Mouse (Mus musculus) bone marrow, adult 2 months (tissue): ENCODE data around the gene Il22ra1. TPM values are rescaled to one million over a fixed set of nuclear protein-coding genes. Genes with fewer than 3 reads are reported as not detected.

Experiments used
- H3K27ac ChIP-seq: fragments of 200-500 bp; 2 replicates; pipeline ENCODE4 v1.5.1; 2012; ENCODE audit warnings: low read depth, mild to moderate bottlenecking, control low read depth, inconsistent platforms, low read length; ENCODE audit not compliant: control insufficient read depth, poor library complexity, insufficient read depth
- H3K4me1 ChIP-seq: fragments of 200-500 bp; 2 replicates; pipeline ENCODE4 v1.6.1; 2011; ENCODE audit warnings: low read length; ENCODE audit not compliant: control insufficient read depth, insufficient read depth
- H3K4me3 ChIP-seq: fragments of 200-500 bp; replicated peaks from 2 replicates; pipeline ENCODE3; 2011; ENCODE audit warnings: mild to moderate bottlenecking, low read depth, low read length, control low read depth; ENCODE audit not compliant: control insufficient read depth
- CTCF ChIP-seq: fragments of 200-500 bp; IDR thresholded peaks from 2 replicates; pipeline ENCODE4 v1.5.1; 2011; ENCODE audit warnings: low read length, control low read depth; ENCODE audit not compliant: control insufficient read depth, insufficient read depth
- POLR2A ChIP-seq: fragments of 200-500 bp; IDR thresholded peaks from 2 replicates; pipeline ENCODE4 v1.6.1; 2011; ENCODE audit warnings: low read depth, mild to moderate bottlenecking, control low read depth, low read length, borderline replicate concordance; ENCODE audit not compliant: control insufficient read depth
- WGBS: fragments of 180-500 bp; shearing (Covaris S2); methylation state at CpG from one replicate; pipeline ENCODE4 v1.1.7; 2018; 5-methylcytosine and 5-hydroxymethylcytosine counted together
- polyA plus RNA-seq: library from polyadenylated mRNA; stranded (reverse); fragments of >200 nt; gene quantifications from 2 replicates; pipeline ENCODE4 v1.2.4, GENCODE M21; 2011; ENCODE audit warnings: low replicate concordance; ENCODE audit not compliant: missing spikeins, insufficient read depth, insufficient read length

Il22ra1 gene
- polyA plus RNA-seq, 1 experiment: not detected

DNA sequence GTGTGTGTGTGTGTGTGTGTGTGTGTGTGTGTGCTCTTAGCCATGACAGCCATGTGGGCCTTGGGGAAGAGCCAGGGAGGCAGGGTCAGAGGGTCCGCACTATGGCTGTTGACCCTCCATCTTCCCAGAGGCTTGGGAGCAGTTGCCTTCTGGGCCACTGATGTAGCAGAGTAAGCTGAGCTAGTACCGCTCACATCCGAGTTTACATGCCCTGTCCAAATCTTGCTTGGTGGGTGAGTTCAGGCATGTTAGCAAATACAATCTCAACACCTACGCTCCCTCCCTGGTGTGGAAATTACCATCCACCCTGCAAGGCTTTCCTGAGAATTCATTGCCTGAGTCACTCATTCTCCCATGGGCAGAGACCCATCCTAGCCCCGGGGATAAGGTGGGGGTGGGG is 53.3 kb downstream of the Il22ra1 start:
- H3K4me1 ChIP-seq: no peaks in the 10 kb centered on the region
- H3K27ac ChIP-seq: no peak overlapping the region
- TF ChIP-seq POLR2A (no peak), CTCF (no peak)
- 80% methylated on average over 5 of the region's 5 CpGs for whole genome bisulfite sequencing
- no peak overlapping the region for H3K4me3 ChIP-seq

DNA sequence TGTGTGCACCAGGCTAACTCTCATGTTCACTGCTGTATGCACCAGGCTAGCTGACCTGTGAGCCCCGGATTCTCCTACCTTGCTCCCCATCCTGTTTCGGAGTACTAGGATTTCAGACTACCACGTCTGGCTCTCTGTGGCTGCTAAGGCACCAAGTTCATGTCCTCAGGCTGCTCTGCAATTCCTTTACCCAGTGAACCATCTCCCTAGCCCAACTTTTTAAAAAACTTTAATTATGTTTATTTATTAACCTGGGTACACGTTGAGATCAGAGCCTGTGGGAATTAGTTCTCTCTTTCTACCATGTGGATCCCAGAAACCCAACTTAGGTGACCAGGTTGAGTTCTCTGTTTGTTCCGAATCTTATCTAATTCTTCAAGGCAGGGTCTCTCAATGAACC is 58.6 kb downstream of the Il22ra1 start:
- WGBS: 76% methylated on average over 5 of the region's 5 CpGs
- no peak overlapping the region for H3K4me3 ChIP-seq
- TF ChIP-seq CTCF: no peak
- TF ChIP-seq POLR2A: no peak
- no peaks in the 10 kb centered on the region for H3K4me1 ChIP-seq
- H3K27ac ChIP-seq: no peak overlapping the region

DNA sequence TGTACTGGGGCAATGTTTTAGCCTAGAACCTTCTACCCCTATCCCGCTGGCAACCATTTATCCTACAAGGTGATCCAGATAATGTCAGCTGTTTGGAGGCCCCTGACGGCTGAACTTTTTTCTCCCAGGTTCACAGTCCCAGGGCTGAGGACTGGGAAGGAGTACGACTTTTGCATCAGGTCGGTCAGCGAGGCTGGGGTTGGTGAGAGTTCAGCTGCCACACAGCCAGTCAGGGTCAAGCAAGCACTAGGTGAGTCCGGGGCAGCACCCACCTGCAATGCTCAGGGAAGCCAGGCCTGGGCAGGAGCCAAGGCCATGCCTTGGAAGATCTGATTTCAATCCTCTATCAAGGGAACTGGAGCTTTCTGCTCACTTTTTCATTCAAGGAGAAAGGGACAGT is 59.3 kb downstream of the Il22ra1 start:
- no peak overlapping the region for H3K27ac ChIP-seq
- TF ChIP-seq CTCF (no peak), POLR2A (no peak)
- 82% methylated on average over 6 of the region's 6 CpGs for WGBS
- H3K4me1 ChIP-seq: no peaks in the 10 kb centered on the region
- H3K4me3 ChIP-seq: no peak overlapping the region

DNA sequence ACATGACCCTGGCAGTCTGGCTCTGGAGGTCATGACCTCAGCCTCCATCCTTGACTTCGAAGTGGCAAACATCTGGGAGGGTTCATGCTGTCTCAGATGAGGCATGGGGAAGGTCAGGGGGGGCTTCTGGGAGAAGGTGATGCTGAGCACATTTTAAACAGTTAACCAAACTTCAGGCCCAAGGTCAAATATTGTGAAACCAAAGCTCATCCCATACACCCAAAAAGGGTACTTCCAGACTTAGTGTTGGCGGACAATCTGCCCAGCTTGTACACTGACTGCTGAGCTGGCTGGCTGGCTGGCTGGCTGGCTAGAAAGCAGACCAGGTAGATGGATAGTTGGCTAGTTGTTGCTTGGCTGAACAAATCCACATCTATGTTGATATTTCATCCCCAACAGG is 61.2 kb downstream of the Il22ra1 start:
- TF ChIP-seq POLR2A (no peak), CTCF (no peak)
- no peak overlapping the region for H3K4me3 ChIP-seq
- H3K4me1 ChIP-seq: no peaks in the 10 kb centered on the region
- 63% methylated on average over 2 of the region's 2 CpGs for WGBS
- no peak overlapping the region for H3K27ac ChIP-seq

DNA sequence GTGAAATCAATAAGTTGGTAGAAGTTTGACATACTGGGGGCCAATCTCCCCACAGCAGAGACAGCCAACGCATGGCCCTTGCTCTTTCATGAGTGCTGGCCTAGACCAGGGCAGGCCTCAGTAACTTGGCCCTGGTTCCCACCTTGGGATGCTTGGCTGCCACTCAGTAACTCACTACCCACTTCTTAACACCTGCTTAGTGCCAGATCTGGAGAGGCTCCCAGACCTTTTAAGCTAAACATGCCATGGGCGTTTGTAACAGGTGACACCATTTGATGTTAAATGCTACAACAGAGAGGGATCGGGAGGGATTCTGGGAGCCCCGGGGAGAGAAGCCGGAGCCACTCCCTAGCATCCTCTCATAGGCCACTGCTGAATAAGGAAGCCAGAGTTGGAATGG is 64.8 kb downstream of the Il22ra1 start:
- H3K4me1 ChIP-seq: no peaks in the 10 kb centered on the region
- H3K27ac ChIP-seq: no peak overlapping the region
- no peak for TF ChIP-seq POLR2A
- TF ChIP-seq CTCF: no peak
- 86% methylated on average over 5 of the region's 5 CpGs for WGBS
- H3K4me3 ChIP-seq: no peak overlapping the region

DNA sequence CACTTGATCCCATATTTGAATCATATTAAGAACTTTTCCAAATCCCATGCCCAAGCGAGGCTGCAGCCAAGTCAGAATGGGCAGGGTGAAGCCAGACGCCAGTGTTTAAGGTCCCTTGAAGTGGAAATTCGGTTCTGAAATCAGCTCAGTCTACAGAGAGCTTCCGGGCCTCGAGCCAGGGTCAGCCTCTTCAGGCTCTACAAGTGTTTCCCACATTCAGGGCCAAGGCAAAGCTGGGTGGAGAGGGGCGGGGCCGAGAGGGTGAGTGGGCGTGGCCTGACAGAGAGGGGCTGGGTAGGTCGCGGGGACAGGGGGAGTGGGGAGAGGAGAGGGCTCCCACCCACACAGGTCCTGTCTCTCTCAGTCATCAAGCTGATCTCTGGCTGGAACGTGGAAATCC is 70.0 kb downstream of the Il22ra1 start:
- H3K4me3 ChIP-seq: no peak overlapping the region
- no peak for TF ChIP-seq POLR2A
- no peak for TF ChIP-seq CTCF
- 48% methylated on average over 11 of the region's 11 CpGs for WGBS
- H3K27ac ChIP-seq: no peak overlapping the region
- no peaks in the 10 kb centered on the region for H3K4me1 ChIP-seq

DNA sequence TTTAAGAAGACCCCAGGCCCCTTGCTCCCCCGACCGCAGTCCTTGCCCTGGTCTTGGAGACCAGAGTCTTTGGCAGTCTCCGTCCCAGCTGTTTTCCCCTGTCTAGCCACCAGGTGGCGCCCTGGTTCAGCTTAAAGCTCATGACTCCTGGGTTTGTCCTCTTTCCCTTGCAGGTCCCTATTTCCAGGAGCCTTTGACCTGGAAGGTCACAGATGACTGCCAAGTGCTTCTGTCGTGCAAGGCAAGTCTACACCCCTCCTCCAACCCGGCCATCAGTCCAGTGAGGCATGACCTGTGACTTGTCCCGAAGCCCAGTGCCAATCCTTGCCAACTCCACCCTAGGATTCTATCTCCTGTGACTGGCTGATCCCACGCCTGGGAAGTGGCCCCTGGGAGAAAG is 73.6 kb downstream of the Il22ra1 start:
- Histone ChIP-seq H3K4me3 (no peak overlapping the region), H3K27ac (no peak overlapping the region), H3K4me1 (no peaks in the 10 kb centered on the region)
- WGBS: 23% methylated on average over 8 of the region's 8 CpGs
- TF ChIP-seq CTCF: peak; percentile 91
- TF ChIP-seq POLR2A: no peak

Other genes starting within 250 kb of the Il22ra1 start
- gene Stpg1, start 233.4 kb upstream of the Il22ra1 start, polyA plus RNA-seq: 1.4 TPM in 1 of 2 replicates, not detected in the other
- gene Nipal3, start 233.1 kb upstream of the Il22ra1 start, polyA plus RNA-seq: 10.9 and 18.5 TPM in 2 replicates
- gene Grhl3, start 154.5 kb upstream of the Il22ra1 start, polyA plus RNA-seq: not detected in 2 replicates
- gene Ifnlr1, start 41.9 kb upstream of the Il22ra1 start, polyA plus RNA-seq: 3.2 and 7.3 TPM in 2 replicates
- not detected in 2 replicates for gene Myom3, start 31.5 kb downstream of the Il22ra1 start, polyA plus RNA-seq
- 221 and 300 TPM in 2 replicates for gene Srsf10, start 127.6 kb downstream of the Il22ra1 start, polyA plus RNA-seq
- gene Pnrc2, start 145.7 kb downstream of the Il22ra1 start, polyA plus RNA-seq: 37.3 and 38.3 TPM in 2 replicates
- gene Cnr2, start 167.2 kb downstream of the Il22ra1 start, polyA plus RNA-seq: 4.6 and 12.2 TPM in 2 replicates
- gene Fuca1, start 192.6 kb downstream of the Il22ra1 start, polyA plus RNA-seq: 57.7 and 172 TPM in 2 replicates
- 39.0 and 65.5 TPM in 2 replicates for gene Hmgcl, start 218.3 kb downstream of the Il22ra1 start, polyA plus RNA-seq
- gene Gale, start 235.6 kb downstream of the Il22ra1 start, polyA plus RNA-seq: 4.7 and 11.0 TPM in 2 replicates
- 34.8 and 42.1 TPM in 2 replicates for gene Lypla2, start 244.5 kb downstream of the Il22ra1 start, polyA plus RNA-seq